Mouse (Mus musculus) urinary bladder, postnatal 0 days (tissue): ENCODE data around the gene Bcl2l1. TPM values are rescaled to one million over a fixed set of nuclear protein-coding genes. Genes with fewer than 3 reads are reported as not detected.

Experiments
- microRNA-seq: library from miRNA; unstranded; fragments of <30 nt; microRNA quantifications from one replicate; pipeline ENCODE4, GENCODE M21; 2016
- polyA plus RNA-seq: library from polyadenylated mRNA; unstranded; fragments of >200 nt; fragmentation: Nextera tagmentation; extraction: Ambion mirVana; gene quantifications from 2 replicates; pipeline ENCODE4 v1.2.1, GENCODE M21; 2015

Bcl2l1 gene
- polyA plus RNA-seq, result 87.3 and 90.0 TPM in 2 replicates

DNA sequence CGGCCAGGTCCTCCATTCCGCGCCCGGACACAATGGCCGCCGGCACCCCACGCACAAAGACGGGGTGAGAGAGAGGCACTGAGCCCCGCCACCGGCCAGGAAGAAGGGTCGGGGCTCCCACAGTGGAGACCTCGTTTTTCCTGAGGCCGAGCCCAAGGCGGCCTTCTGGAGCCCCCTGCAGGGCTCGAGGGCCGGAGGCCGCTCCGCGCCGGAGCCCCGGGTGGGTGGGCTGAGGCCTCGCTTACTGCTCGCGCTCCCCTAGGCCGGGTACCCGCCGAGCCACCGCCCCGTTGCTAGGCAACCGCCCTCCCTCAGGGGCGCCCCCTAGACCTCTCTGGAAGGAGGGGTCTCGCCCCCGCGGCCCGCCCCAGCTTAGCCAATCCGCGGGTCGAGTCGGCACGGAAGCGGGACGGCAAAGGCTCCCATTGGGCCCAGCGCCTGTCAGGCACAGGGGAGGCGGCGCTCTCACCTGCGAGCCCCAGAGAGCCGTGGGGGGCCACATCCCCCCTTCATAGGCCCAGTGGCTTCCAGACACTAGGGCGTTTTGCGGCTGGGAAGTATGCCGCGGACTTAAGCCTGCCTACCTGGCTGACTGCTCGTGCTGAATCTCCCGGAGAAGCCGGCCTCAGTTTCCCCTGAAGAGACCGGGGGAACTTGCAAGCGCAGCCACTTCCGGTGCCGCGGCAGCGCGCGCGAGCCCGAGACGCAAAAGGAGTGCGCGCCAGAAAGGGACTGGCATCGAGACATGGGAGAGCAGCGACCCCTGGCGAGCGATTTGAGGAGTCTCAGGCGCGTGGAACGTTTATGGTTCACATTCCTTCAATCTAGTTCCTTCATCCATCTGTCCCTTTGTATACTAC, at the start of gene Bcl2l1:
Bcl2l1 (minus strand) TSS at position 710 of the 860 bp plus-strand sequence.

DNA sequence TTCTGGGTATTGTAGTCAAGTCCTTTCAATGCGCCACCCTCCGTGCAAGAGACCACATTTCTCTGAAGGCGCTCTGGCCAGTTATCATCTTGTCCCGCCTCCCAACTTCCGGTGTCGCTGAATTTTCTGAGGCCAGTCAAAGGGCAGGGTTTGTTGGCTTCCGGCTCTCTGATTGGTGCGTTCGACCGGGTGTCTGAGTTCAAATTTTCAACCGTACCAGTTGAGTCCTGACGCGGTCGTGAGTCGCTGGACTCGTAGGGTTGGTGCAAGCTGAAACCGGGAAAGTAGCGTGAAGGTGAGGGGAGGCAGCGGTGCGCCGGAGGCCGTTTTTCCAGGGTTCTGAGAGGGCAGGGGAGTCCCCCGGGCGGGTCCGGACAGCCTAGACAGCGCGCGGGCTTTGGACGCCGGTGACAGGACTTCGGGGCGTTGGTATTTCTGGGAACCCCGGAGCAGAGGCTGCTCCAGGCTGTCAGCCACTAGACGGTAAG, 16.3 kb upstream of the Bcl2l1 start, which contains the start of gene Tpx2:
Tpx2 (plus strand) TSS at position 150 of the 488 bp plus-strand sequence.

DNA sequence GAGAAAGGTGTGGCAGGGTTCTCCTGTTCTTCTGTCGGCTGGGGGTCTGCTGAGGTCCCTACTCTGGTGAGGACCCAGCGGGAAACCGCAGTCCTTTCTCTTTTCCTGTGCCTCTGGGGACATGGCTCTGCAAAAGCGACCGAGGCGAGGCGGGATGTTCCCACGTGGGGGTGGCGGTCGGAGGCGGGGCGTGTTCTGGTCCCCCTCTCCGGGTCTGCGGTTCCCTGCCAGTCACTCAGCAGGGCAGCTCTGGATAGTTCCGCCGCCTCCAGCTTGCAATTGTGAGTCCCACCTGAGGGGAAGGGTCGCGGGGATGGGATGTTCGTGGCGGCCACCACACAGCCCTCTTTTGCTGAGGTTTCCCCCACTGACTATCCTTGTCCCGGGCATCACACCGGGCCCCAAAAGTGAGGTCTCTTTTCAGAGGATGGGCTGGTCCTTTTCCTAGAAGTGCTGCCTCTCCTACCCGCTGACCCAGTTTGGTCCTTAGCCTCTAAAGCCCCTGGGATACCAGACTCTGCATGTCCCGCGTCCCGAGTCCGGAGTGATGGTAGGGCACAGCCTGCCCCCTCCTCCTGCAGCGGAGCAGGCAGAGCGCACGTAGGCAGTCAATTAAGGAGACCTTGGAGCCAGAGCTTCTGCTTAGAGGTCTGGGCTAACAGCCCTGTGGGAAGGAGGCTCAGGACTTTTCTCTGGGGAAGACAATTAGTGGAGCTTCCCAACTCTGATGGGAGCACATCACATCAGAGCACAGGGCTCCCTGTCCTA, 77.4 kb downstream of the Bcl2l1 start, which contains the start of gene Cox4i2:
Cox4i2 (plus strand) TSS at position 230 of the 768 bp plus-strand sequence.

DNA sequence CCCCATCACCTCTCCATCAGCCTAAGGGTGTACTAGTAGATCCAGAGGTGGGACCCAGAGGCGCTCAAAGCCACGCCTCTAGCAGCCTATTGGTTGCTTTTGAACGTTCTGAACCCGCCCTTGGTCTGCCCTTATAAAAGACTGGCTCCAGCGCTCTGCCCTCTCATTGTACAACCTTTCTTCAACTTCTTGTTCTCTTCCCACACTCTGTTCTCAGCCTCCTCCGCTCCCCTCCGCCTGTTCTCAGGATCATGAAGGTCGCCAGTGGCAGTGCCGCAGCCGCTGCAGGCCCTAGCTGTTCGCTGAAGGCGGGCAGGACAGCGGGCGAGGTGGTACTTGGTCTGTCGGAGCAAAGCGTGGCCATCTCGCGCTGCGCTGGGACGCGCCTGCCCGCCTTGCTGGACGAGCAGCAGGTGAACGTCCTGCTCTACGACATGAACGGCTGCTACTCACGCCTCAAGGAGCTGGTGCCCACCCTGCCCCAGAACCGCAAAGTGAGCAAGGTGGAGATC, 95.4 kb downstream of the Bcl2l1 start, which contains the start of gene Id1:
Id1 (plus strand) TSS at position 162 of the 512 bp plus-strand sequence.

Small RNAs within 50 kb of the gene (microRNA-seq; reads per million reads assigned to microRNA genes)
- gene Gm23802, result not detected
- gene Mir5622, result 1.2 reads per million

Other genes starting within 250 kb of the Bcl2l1 start
- not detected in 2 replicates for gene Defb45, start 232.3 kb downstream of the Bcl2l1 start, polyA plus RNA-seq
- not detected in 2 replicates for gene Defb36, start 227.4 kb downstream of the Bcl2l1 start, polyA plus RNA-seq
- 0.74 and 1.2 TPM in 2 replicates for gene Defb25, start 208.7 kb downstream of the Bcl2l1 start, polyA plus RNA-seq
- gene Rem1, start 204.8 kb downstream of the Bcl2l1 start, polyA plus RNA-seq, result 9.2 TPM in 2 replicates
- 79.5 and 83.8 TPM in 2 replicates for gene H13, start 162.3 kb downstream of the Bcl2l1 start, polyA plus RNA-seq
- gene Mcts2, start 144.7 kb downstream of the Bcl2l1 start, polyA plus RNA-seq, result 33.1 and 33.7 TPM in 2 replicates
- 186 and 218 TPM in 2 replicates for gene Id1, start 95.5 kb downstream of the Bcl2l1 start, polyA plus RNA-seq
- 10.9 and 15.6 TPM in 2 replicates for gene Cox4i2, start 77.6 kb downstream of the Bcl2l1 start, polyA plus RNA-seq
- 13.9 and 21.6 TPM in 2 replicates for gene Tpx2, start 16.2 kb upstream of the Bcl2l1 start, polyA plus RNA-seq
- 0.08 and 0.16 TPM in 2 replicates for gene Mylk2, start 79.6 kb upstream of the Bcl2l1 start, polyA plus RNA-seq
- 36.9 and 38.5 TPM in 2 replicates for gene Foxs1, start 101.5 kb upstream of the Bcl2l1 start, polyA plus RNA-seq
- gene Dusp15, start 120.0 kb upstream of the Bcl2l1 start, polyA plus RNA-seq, result 0.10 and 0.24 TPM in 2 replicates
- not detected in 2 replicates for gene Ttll9, start 130.8 kb upstream of the Bcl2l1 start, polyA plus RNA-seq
- 94.7 and 101 TPM in 2 replicates for gene Pdrg1, start 183.7 kb upstream of the Bcl2l1 start, polyA plus RNA-seq
- not detected in 2 replicates for gene Xkr7, start 200.1 kb upstream of the Bcl2l1 start, polyA plus RNA-seq
- gene Ccm2l, start 234.2 kb upstream of the Bcl2l1 start, polyA plus RNA-seq, result 0.62 and 0.63 TPM in 2 replicates